Mouse (Mus musculus) stomach, embryonic 15.5 days (tissue): ENCODE measurements around the gene Ckap2l. TPM values are rescaled to one million over a fixed set of nuclear protein-coding genes. Genes with fewer than 3 reads are reported as not detected.

Experiments used
- ATAC-seq: fragments of 200-750 bp; cut with Nextera tagmentation; 2 replicates; pipeline ENCODE4 v1.8.0; 2017; ENCODE audit warnings: low read depth, moderate number of reproducible peaks, moderate TSS enrichment; ENCODE audit not compliant: insufficient read depth, low FRiP score
- H3K27ac ChIP-seq: fragments of 300-500 bp; sonication (generic); 2 replicates; pipeline ENCODE4 v1.5.1; 2015; ENCODE audit warnings: mild to moderate bottlenecking, inconsistent platforms
- H3K27me3 ChIP-seq: fragments of 300-500 bp; sonication (generic); replicated peaks from 2 replicates; pipeline ENCODE4 v1.6.1; 2015; ENCODE audit warnings: inconsistent platforms
- H3K36me3 ChIP-seq: fragments of 300-500 bp; sonication (generic); 2 replicates; pipeline ENCODE4 v1.6.1; 2015; ENCODE audit warnings: inconsistent platforms
- H3K4me1 ChIP-seq: fragments of 300-500 bp; sonication (generic); 2 replicates; pipeline ENCODE4 v1.6.1; 2015; ENCODE audit warnings: inconsistent platforms
- H3K4me2 ChIP-seq: fragments of 300-500 bp; sonication (generic); 2 replicates; pipeline ENCODE4 v1.6.1; 2015; ENCODE audit warnings: mild to moderate bottlenecking, inconsistent platforms
- H3K4me3 ChIP-seq: fragments of 300-500 bp; sonication (generic); replicated peaks from 2 replicates; pipeline ENCODE4 v1.5.1; 2015; ENCODE audit warnings: inconsistent platforms
- H3K9ac ChIP-seq: fragments of 300-500 bp; sonication (generic); 2 replicates; pipeline ENCODE4 v1.6.1; 2015; ENCODE audit warnings: inconsistent platforms
- H3K9me3 ChIP-seq: fragments of 300-500 bp; sonication (generic); 2 replicates; pipeline ENCODE4 v1.6.1; 2016; ENCODE audit warnings: inconsistent platforms
- WGBS: fragments of 180-500 bp; shearing (Covaris S2); methylation state at CpG from one replicate; pipeline ENCODE4 v1.1.7; 2015; 5-methylcytosine and 5-hydroxymethylcytosine counted together
- polyA plus RNA-seq: library from polyadenylated mRNA; unstranded; fragments of >200 nt; fragmentation: Nextera tagmentation; extraction: Ambion mirVana; gene quantifications from 2 replicates; pipeline ENCODE4 v1.2.1, GENCODE M21; 2015

The Ckap2l gene
- polyA plus RNA-seq, 1 experiment from 2014 or later: 32.7 TPM

- H3K27me3 ChIP-seq: no peaks in the 10 kb centered on the region
- no peaks in the 10 kb centered on the region for H3K36me3 ChIP-seq
- 76% methylated on average over 7 of the region's 7 CpGs for WGBS
- ATAC-seq: no peak
- H3K4me2 ChIP-seq: no peak within 1 kb of the TSS
- no peak within 1 kb of the TSS for H3K9ac ChIP-seq
- no peaks in the 10 kb centered on the region for H3K4me1 ChIP-seq
- H3K9me3 ChIP-seq: no peaks in the 10 kb centered on the region
- no peak within 1 kb of the TSS for H3K4me3 ChIP-seq
- H3K27ac ChIP-seq: no peak within 1 kb of the TSS
Observed at GRCm38 (mm10) chr2:129309836-129310235, 12.8 kb upstream of the Ckap2l start, which contains the start of gene Il1a. Il1a (minus strand) TSS chr2:129309972.

GRCm38 (mm10) chr2:129306020-129306419 is 9.0 kb upstream of the Ckap2l start:
- 67% methylated on average over 4 of the region's 4 CpGs for WGBS
- no peak for ATAC-seq
- Histone ChIP-seq H3K4me3 (no peak overlapping the region), H3K36me3 (no peaks in the 10 kb centered on the region), H3K4me1 (no peaks in the 10 kb centered on the region), H3K9ac (no peak overlapping the region), H3K27me3 (no peaks in the 10 kb centered on the region), H3K27ac (no peak overlapping the region), H3K4me2 (no peak overlapping the region), H3K9me3 (no peaks in the 10 kb centered on the region)

- H3K36me3 ChIP-seq: peaks cover 4% of the 10 kb centered on the region; the same call in 1 of the 2 replicates
- H3K27ac ChIP-seq: peak overlapping the region; percentile 89
- H3K4me3 ChIP-seq: peak overlapping the region; percentile 71
- ATAC-seq: peak; percentile 41
- 2% methylated on average over 10 of the region's 10 CpGs for WGBS
- H3K9me3 ChIP-seq: no peaks in the 10 kb centered on the region
- no peaks in the 10 kb centered on the region for H3K27me3 ChIP-seq
- peak overlapping the region; percentile 72 for H3K4me2 ChIP-seq
- peaks cover 15% of the 10 kb centered on the region for H3K4me1 ChIP-seq
- peak overlapping the region; percentile 44 for H3K9ac ChIP-seq
Observed at GRCm38 (mm10) chr2:129297589-129297982, 574 bp upstream of the Ckap2l start.

- peak overlapping the region; percentile 71 for H3K4me3 ChIP-seq
- peak overlapping the region; percentile 69 for H3K4me2 ChIP-seq
- H3K9ac ChIP-seq: peak overlapping the region; percentile 60
- H3K27ac ChIP-seq: no peak overlapping the region
- no peaks in the 10 kb centered on the region for H3K27me3 ChIP-seq
- WGBS: 50% methylated on average over 5 of the region's 5 CpGs
- H3K9me3 ChIP-seq: no peaks in the 10 kb centered on the region
- peaks cover 15% of the 10 kb centered on the region for H3K4me1 ChIP-seq
- peaks cover 4% of the 10 kb centered on the region; the same call in 1 of the 2 replicates for H3K36me3 ChIP-seq
- ATAC-seq: no peak
Observed at GRCm38 (mm10) chr2:129296086-129296485, 926 bp downstream of the Ckap2l start.

- H3K27me3 ChIP-seq: no peaks in the 10 kb centered on the region
- H3K27ac ChIP-seq: no peak overlapping the region
- ATAC-seq: no peak
- peaks cover 15% of the 10 kb centered on the region for H3K4me1 ChIP-seq
- no peaks in the 10 kb centered on the region for H3K9me3 ChIP-seq
- H3K36me3 ChIP-seq: peaks cover 4% of the 10 kb centered on the region; the same call in 1 of the 2 replicates
- H3K9ac ChIP-seq: no peak overlapping the region
- H3K4me3 ChIP-seq: no peak overlapping the region
- peak overlapping the region; percentile 69; the same call in 1 of the 2 replicates for H3K4me2 ChIP-seq
- WGBS: 92% methylated on average over 5 of the region's 5 CpGs
Observed at GRCm38 (mm10) chr2:129295075-129295474, 1.9 kb downstream of the Ckap2l start.

- 94% methylated on average over 5 of the region's 5 CpGs for WGBS
- H3K9me3 ChIP-seq: no peaks in the 10 kb centered on the region
- no peak overlapping the region for H3K4me2 ChIP-seq
- H3K4me3 ChIP-seq: no peak overlapping the region
- H3K27ac ChIP-seq: no peak overlapping the region
- no peak overlapping the region for H3K9ac ChIP-seq
- no peak for ATAC-seq
- H3K4me1 ChIP-seq: no peaks in the 10 kb centered on the region
- no peaks in the 10 kb centered on the region for H3K27me3 ChIP-seq
- H3K36me3 ChIP-seq: peaks cover 36% of the 10 kb centered on the region
Observed at GRCm38 (mm10) chr2:129273823-129274222, 23.2 kb downstream of the Ckap2l start.

GRCm38 (mm10) chr2:129270621-129271020 is 26.4 kb downstream of the Ckap2l start:
- Histone ChIP-seq H3K4me1 (no peaks in the 10 kb centered on the region), H3K27ac (no peak overlapping the region), H3K36me3 (peaks cover 45% of the 10 kb centered on the region), H3K9me3 (no peaks in the 10 kb centered on the region), H3K4me2 (no peak overlapping the region), H3K27me3 (no peaks in the 10 kb centered on the region), H3K4me3 (no peak overlapping the region), H3K9ac (no peak overlapping the region)
- 83% methylated on average over 9 of the region's 9 CpGs for WGBS
- no peak for ATAC-seq

GRCm38 (mm10) chr2:129269986-129270385 is 27.0 kb downstream of the Ckap2l start:
- Histone ChIP-seq H3K9me3 (no peaks in the 10 kb centered on the region), H3K4me3 (no peak overlapping the region), H3K27ac (no peak overlapping the region), H3K27me3 (no peaks in the 10 kb centered on the region), H3K4me2 (no peak overlapping the region), H3K9ac (no peak overlapping the region), H3K4me1 (no peaks in the 10 kb centered on the region), H3K36me3 (peaks cover 45% of the 10 kb centered on the region)
- 90% methylated on average over 5 of the region's 5 CpGs for WGBS
- ATAC-seq: no peak

- Histone ChIP-seq H3K9me3 (no peaks in the 10 kb centered on the region), H3K4me2 (no peak overlapping the region), H3K27ac (no peak overlapping the region), H3K27me3 (no peaks in the 10 kb centered on the region), H3K9ac (no peak overlapping the region), H3K36me3 (peaks cover 41% of the 10 kb centered on the region), H3K4me1 (no peaks in the 10 kb centered on the region), H3K4me3 (no peak overlapping the region)
- WGBS: 92% methylated on average over 12 of the region's 12 CpGs
- no peak for ATAC-seq
Observed at GRCm38 (mm10) chr2:129269161-129269643, 27.8 kb downstream of the Ckap2l start.

- H3K27me3 ChIP-seq: no peaks in the 10 kb centered on the region
- H3K9ac ChIP-seq: no peak overlapping the region
- no peak overlapping the region for H3K27ac ChIP-seq
- H3K4me3 ChIP-seq: no peak overlapping the region
- WGBS: 93% methylated on average over 5 of the region's 5 CpGs
- no peaks in the 10 kb centered on the region for H3K4me1 ChIP-seq
- no peak overlapping the region for H3K4me2 ChIP-seq
- peaks cover 39% of the 10 kb centered on the region for H3K36me3 ChIP-seq
- H3K9me3 ChIP-seq: no peaks in the 10 kb centered on the region
- ATAC-seq: no peak
Observed at GRCm38 (mm10) chr2:129267738-129268137, 29.3 kb downstream of the Ckap2l start.

- Histone ChIP-seq H3K9ac (no peak overlapping the region), H3K9me3 (no peaks in the 10 kb centered on the region), H3K4me3 (no peak overlapping the region), H3K36me3 (peaks cover 27% of the 10 kb centered on the region), H3K4me1 (no peaks in the 10 kb centered on the region), H3K27ac (no peak overlapping the region), H3K4me2 (no peak overlapping the region), H3K27me3 (no peaks in the 10 kb centered on the region)
- 89% methylated on average over 7 of the region's 7 CpGs for WGBS
- ATAC-seq: no peak
Observed at GRCm38 (mm10) chr2:129265316-129265715, 31.7 kb downstream of the Ckap2l start.

GRCm38 (mm10) chr2:129263073-129263472 is 33.9 kb downstream of the Ckap2l start:
- WGBS: 65% methylated on average over 5 of the region's 5 CpGs
- H3K27ac ChIP-seq: no peak overlapping the region
- ATAC-seq: no peak
- H3K27me3 ChIP-seq: no peaks in the 10 kb centered on the region
- H3K4me3 ChIP-seq: no peak overlapping the region
- no peak overlapping the region for H3K4me2 ChIP-seq
- H3K9me3 ChIP-seq: no peaks in the 10 kb centered on the region
- H3K4me1 ChIP-seq: 0 out of 2 replicates have a peak, but pooled peaks cover 5% of the 10 kb centered on the region
- H3K36me3 ChIP-seq: peaks cover 6% of the 10 kb centered on the region; the same call in 1 of the 2 replicates
- H3K9ac ChIP-seq: no peak overlapping the region
